Mouse (Mus musculus) telencephalon, adult 2 months (tissue): ENCODE results near the gene Hipk2.
A peak's percentile ranks its signal among the peaks of the same experiment; 100 is the strongest.

ENCODE experiments used
- DNase-seq: peaks from one replicate; pipeline ENCODE4 v3.0.0-alpha.2; 2011; ENCODE audit warnings: low read depth, low spot score

Hipk2 gene

GRCm38 (mm10) chr6:38755188-38755587, 120.8 kb downstream of the Hipk2 start:
- no peak for DNase-seq

- no peak for DNase-seq
These were observed 122.2 kb downstream of the Hipk2 start for GRCm38 (mm10) chr6:38753729-38754128.

- no peak for DNase-seq
These were observed 122.9 kb downstream of the Hipk2 start for GRCm38 (mm10) chr6:38753025-38753424.

- no peak for DNase-seq
These were observed 123.5 kb downstream of the Hipk2 start for GRCm38 (mm10) chr6:38752495-38752894.

- no peak for DNase-seq
These were observed 127.9 kb downstream of the Hipk2 start for GRCm38 (mm10) chr6:38748037-38748436.

- no peak for DNase-seq
These were observed 132.6 kb downstream of the Hipk2 start for GRCm38 (mm10) chr6:38743351-38743750.

- no peak for DNase-seq
These were observed 133.5 kb downstream of the Hipk2 start for GRCm38 (mm10) chr6:38742441-38742840.

- DNase-seq: no peak
These were observed 134.9 kb downstream of the Hipk2 start for GRCm38 (mm10) chr6:38741024-38741423.

GRCm38 (mm10) chr6:38739266-38739665, 136.7 kb downstream of the Hipk2 start:
- DNase-seq: no peak

GRCm38 (mm10) chr6:38737763-38738162, 138.2 kb downstream of the Hipk2 start:
- DNase-seq: no peak

- peak; percentile 57 for DNase-seq
These were observed 139.7 kb downstream of the Hipk2 start for GRCm38 (mm10) chr6:38736240-38736639.

- DNase-seq: no peak
These were observed 143.3 kb downstream of the Hipk2 start for GRCm38 (mm10) chr6:38732681-38733080.

GRCm38 (mm10) chr6:38730169-38731146, 145.5 kb downstream of the Hipk2 start:
- DNase-seq: peak; percentile 85

GRCm38 (mm10) chr6:38725515-38725914, 150.4 kb downstream of the Hipk2 start:
- no peak for DNase-seq

GRCm38 (mm10) chr6:38721361-38721760, 154.6 kb downstream of the Hipk2 start:
- DNase-seq: no peak

- no peak for DNase-seq
These were observed 156.7 kb downstream of the Hipk2 start for GRCm38 (mm10) chr6:38719229-38719628.

GRCm38 (mm10) chr6:38718625-38719024, 157.3 kb downstream of the Hipk2 start:
- DNase-seq: no peak

GRCm38 (mm10) chr6:38715881-38716280, 160.1 kb downstream of the Hipk2 start:
- no peak for DNase-seq

GRCm38 (mm10) chr6:38713957-38714898, 161.7 kb downstream of the Hipk2 start:
- DNase-seq: no peak

GRCm38 (mm10) chr6:38710449-38710848, 165.5 kb downstream of the Hipk2 start:
- DNase-seq: no peak

GRCm38 (mm10) chr6:38704264-38704984, 171.5 kb downstream of the Hipk2 start:
- DNase-seq: peak; percentile 60
